Mouse (Mus musculus): Measurements from ENCODE around the gene Txlng.

- TF ChIP-seq CTCF (IDR thresholded peaks at IDR 0.05; ENCODE audit: extremely low read depth, insufficient read depth, insufficient read length, insufficient replicate concordance) (no peak), POLR2A (IDR thresholded peaks at IDR 0.05; ENCODE audit: low read depth, low read length) (no peak)
Observed at GRCm38 (mm10) chrX:162828783-162829182, 471 bp downstream of the Txlng start.

Measured in spleen, adult 2 months (tissue).